Mouse (Mus musculus) left cerebral cortex, adult 2 months (tissue): ENCODE results near the gene Fam98b. TPM values are rescaled to one million over a fixed set of nuclear protein-coding genes. Genes with fewer than 3 reads are reported as not detected.

ENCODE experiments used
- DNase-seq, 2 experiments: peaks; one replicate each; pipeline ENCODE4 v3.0.0; 2021 to 2022; ENCODE audit warnings: low spot score in 2 of 2, mixed read lengths in 1 of 2; ENCODE audit errors: extremely low spot score in 1 of 2
- H3K27ac ChIP-seq: fragments of 200-600 bp; 2 replicates; pipeline ENCODE4 v1.8.1; 2022
- H3K4me3 ChIP-seq: fragments of 200-600 bp; 2 replicates; pipeline ENCODE4 v1.8.1; 2022
- CTCF ChIP-seq: fragments of 200-600 bp; IDR thresholded peaks from 2 replicates; pipeline ENCODE4 v1.8.1; 2022; ENCODE audit warnings: antibody characterized with exemption, mild to moderate bottlenecking, moderate library complexity
- intact Hi-C: fragments of 180-260 bp; cut with DNase I; formaldehyde crosslinking; loops from one replicate; pipeline ENCODE4 v1.15.1; 2025
- total RNA-seq, 2 experiments: library from RNA; stranded (reverse); gene quantifications; 2 replicates each; pipeline ENCODE4 v1.2.3; 2021

The Fam98b gene
- total RNA-seq, 2 experiments from 2014 or later: 53.6 to 54.5 TPM

- no peak for DNase-seq
- intact Hi-C loops: loop anchor here (2.0 to 5.0 kb wide), 4 partner anchors 33 to 258 kb away; partner anchors contain the start of gene Spred1
- TF ChIP-seq CTCF: no peak
These were observed 19.3 kb upstream of the Fam98b start for GRCm38 (mm10) chr2:117230261-117230660.

GRCm38 (mm10) chr2:117231257-117231656 lies 18.3 kb upstream of the Fam98b start:
- Histone ChIP-seq H3K4me3 (peak overlapping the region; percentile 29), H3K27ac (peak overlapping the region; percentile 70)
- intact Hi-C loops: loop anchor here (1.0 to 5.0 kb wide), 5 partner anchors 34 to 334 kb away; partner anchors contain the start of gene Spred1

More at GRCm38 (mm10) chr2:117230261-117230660, 19.3 kb upstream of the Fam98b start:
- Histone ChIP-seq H3K27ac (no peak overlapping the region), H3K4me3 (no peak overlapping the region)

GRCm38 (mm10) chr2:117241953-117242352 lies 7.6 kb upstream of the Fam98b start:
- intact Hi-C loops: no loop called here
- no peak overlapping the region for H3K27ac ChIP-seq
- DNase-seq: no peak
- no peak for TF ChIP-seq CTCF
- H3K4me3 ChIP-seq: no peak overlapping the region

More at GRCm38 (mm10) chr2:117231257-117231656, 18.3 kb upstream of the Fam98b start:
- peak; percentile 99 for TF ChIP-seq CTCF
- DNase-seq: peak; percentile 85 to 89

- H3K27ac ChIP-seq: peak overlapping the region; percentile 94
- intact Hi-C loops: no loop called here
- no peak for DNase-seq
These were observed 517 bp downstream of the Fam98b start for GRCm38 (mm10) chr2:117250001-117250510.

GRCm38 (mm10) chr2:117255415-117255814 lies 5.9 kb downstream of the Fam98b start:
- intact Hi-C loops: no loop called here
- Histone ChIP-seq H3K27ac (no peak overlapping the region), H3K4me3 (no peak overlapping the region)
- no peak for DNase-seq
- no peak for TF ChIP-seq CTCF

More at GRCm38 (mm10) chr2:117250001-117250510, 517 bp downstream of the Fam98b start:
- peak overlapping the region; percentile 96 for H3K4me3 ChIP-seq
- no peak for TF ChIP-seq CTCF

GRCm38 (mm10) chr2:117257617-117258016 lies 8.1 kb downstream of the Fam98b start:
- no peak overlapping the region for H3K27ac ChIP-seq
- H3K4me3 ChIP-seq: no peak overlapping the region
- TF ChIP-seq CTCF: no peak
- intact Hi-C loops: no loop called here
- no peak for DNase-seq

GRCm38 (mm10) chr2:117262184-117262583 lies 12.6 kb downstream of the Fam98b start:
- TF ChIP-seq CTCF: no peak
- no peak overlapping the region for H3K4me3 ChIP-seq
- intact Hi-C loops: loop anchor here (10.0 kb wide), 2 partner anchors 853 to 983 kb away; partner anchors contain the start of gene Thbs1

GRCm38 (mm10) chr2:117263786-117264408 lies 14.4 kb downstream of the Fam98b start:
- Histone ChIP-seq H3K4me3 (no peak overlapping the region), H3K27ac (no peak overlapping the region)
- peak; percentile 67 to 78 for DNase-seq
- peak; percentile 99 for TF ChIP-seq CTCF
- intact Hi-C loops: loop anchor here (1.0 to 10.0 kb wide), 3 partner anchors 175 to 981 kb away; partner anchors contain the start of gene Thbs1

More at GRCm38 (mm10) chr2:117262184-117262583, 12.6 kb downstream of the Fam98b start:
- DNase-seq: no peak
- no peak overlapping the region for H3K27ac ChIP-seq

GRCm38 (mm10) chr2:117288291-117288690 lies 38.8 kb downstream of the Fam98b start:
- Histone ChIP-seq H3K4me3 (no peak overlapping the region), H3K27ac (no peak overlapping the region)
- TF ChIP-seq CTCF: no peak
- DNase-seq: no peak
- intact Hi-C loops: no loop called here

GRCm38 (mm10) chr2:117299596-117300448 lies 50.3 kb downstream of the Fam98b start:
- no peak for TF ChIP-seq CTCF
- peak in 1 of 2 experiments; percentile 6 for DNase-seq
- no peak overlapping the region for H3K4me3 ChIP-seq
- H3K27ac ChIP-seq: no peak overlapping the region
- intact Hi-C loops: no loop called here

GRCm38 (mm10) chr2:117303391-117304350 lies 54.1 kb downstream of the Fam98b start:
- Histone ChIP-seq H3K4me3 (no peak overlapping the region), H3K27ac (peak overlapping the region; percentile 47; the same call in 1 of the 2 replicates)
- intact Hi-C loops: no loop called here
- DNase-seq: no peak
- TF ChIP-seq CTCF: no peak
